Mouse (Mus musculus): ENCODE measurements around the gene Myh7b. TPM values are rescaled to one million over a fixed set of nuclear protein-coding genes. Genes with fewer than 3 reads are reported as not detected.
"Not testable (repeated sequence)": the region's sequence is repeated elsewhere in the genome, so short reads cannot be mapped to it uniquely, and the experiment has no call there.

Myh7b gene
- polyA plus RNA-seq, 1 experiment from 2014 or later, result 1.6 TPM

DNA sequence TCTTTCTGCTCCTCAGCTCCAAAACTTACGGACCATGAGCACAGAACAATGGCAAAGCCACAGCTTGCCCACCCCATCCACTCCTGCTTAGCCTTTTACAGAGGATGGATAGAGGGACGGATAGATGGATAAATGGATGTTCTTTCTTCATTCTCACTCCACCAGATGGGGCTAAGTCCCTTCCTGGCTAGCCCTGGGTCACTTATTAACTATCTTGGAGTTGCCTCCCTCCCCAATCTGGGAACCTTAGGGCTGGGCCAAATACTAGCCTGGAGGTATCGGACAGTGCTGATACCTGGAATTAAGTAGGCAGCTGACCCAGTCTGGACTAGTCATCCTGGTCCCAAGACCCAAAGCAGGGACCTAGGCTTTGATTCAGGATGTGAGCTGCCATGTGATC lies 7.3 kb upstream of the Myh7b start:
- WGBS (ENCODE audit: insufficient replicate concordance), result 70% methylated on average over 3 of the region's 3 CpGs
- no peaks in the 10 kb centered on the region for H3K27me3 ChIP-seq

DNA sequence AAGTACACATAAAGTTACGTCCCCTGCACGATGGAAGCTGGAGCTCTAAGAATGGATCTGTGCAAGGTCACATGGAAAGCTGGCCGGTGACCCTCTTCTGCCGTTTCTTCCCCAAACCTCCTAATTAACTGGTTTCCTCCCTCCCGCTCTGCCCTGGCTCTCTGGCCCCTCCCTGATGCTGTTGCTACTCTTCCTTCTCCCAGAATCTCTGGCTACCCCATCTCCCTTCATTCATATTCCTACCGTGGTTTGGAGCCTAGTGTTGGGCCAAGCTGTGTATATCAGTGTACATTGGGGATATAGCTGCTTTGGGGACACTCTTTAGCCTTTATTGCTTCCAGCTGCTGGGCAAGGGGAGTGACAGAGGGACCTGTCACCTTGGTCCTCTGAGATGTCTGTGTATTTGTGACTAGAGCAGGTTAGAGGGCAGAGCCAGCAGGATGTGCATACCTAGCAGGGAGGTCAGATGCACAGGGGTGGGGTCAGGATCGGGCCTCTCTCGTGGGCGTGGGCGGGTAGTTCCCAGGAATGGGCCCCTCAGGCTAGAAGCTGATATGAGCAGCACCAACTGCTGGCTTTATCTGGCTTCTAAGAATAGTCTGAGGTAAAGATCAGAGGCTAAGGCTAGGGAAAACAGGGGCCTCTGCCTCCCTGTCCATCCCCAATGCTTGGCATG lies 6.3 kb upstream of the Myh7b start:
- Histone ChIP-seq H3K4me1 (replicated peaks) (peaks cover 64% of the 10 kb centered on the region), H3K4me2 (peak overlapping the region; percentile 88), H3K9ac (peak overlapping the region; percentile 62), H3K9me3 (replicated peaks) (no peaks in the 10 kb centered on the region), H3K27me3 (no peaks in the 10 kb centered on the region), H3K4me3 (replicated peaks) (peak overlapping the region; percentile 48), H3K27ac (replicated peaks) (peak overlapping the region; percentile 99), H3K36me3 (replicated peaks) (no peaks in the 10 kb centered on the region)
- peak; percentile 98 for ATAC-seq (ENCODE audit: insufficient read depth)
- WGBS (ENCODE audit: insufficient replicate concordance), result 22% methylated on average over 10 of the region's 10 CpGs

More for the DNA sequence above, 7.3 kb upstream of the Myh7b start:
- Histone ChIP-seq H3K36me3 (replicated peaks) (no peaks in the 10 kb centered on the region), H3K9me3 (replicated peaks) (no peaks in the 10 kb centered on the region), H3K27ac (replicated peaks) (peak overlapping the region; percentile 99), H3K4me2 (peak overlapping the region; percentile 88), H3K4me3 (replicated peaks) (no peak overlapping the region), H3K9ac (peak overlapping the region; percentile 62; the same call in 1 of the 2 replicates), H3K4me1 (replicated peaks) (peaks cover 64% of the 10 kb centered on the region)
- no peak for ATAC-seq (ENCODE audit: insufficient read depth)

DNA sequence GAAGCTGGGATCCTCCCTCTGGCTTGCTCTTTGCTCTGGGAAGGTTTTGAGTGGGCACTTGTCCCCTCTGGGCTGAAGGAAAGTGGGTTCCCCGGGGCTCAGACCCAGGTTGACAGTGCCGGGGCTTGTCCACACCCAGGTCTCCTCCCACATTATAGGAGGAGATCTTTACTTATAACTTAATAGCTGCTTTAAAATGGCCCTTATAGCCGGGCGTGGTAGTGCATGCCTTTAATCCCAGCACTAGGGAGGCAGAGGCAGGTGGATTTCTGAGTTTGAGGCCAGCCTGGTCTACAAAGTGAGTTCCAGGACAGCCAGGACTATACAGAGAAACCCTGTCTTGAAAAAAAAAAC lies 5.8 kb upstream of the Myh7b start:
- Histone ChIP-seq H3K9ac (peak overlapping the region; percentile 62), H3K4me1 (replicated peaks) (peaks cover 64% of the 10 kb centered on the region), H3K4me3 (replicated peaks) (peak overlapping the region; percentile 48), H3K4me2 (peak overlapping the region; percentile 88), H3K27ac (replicated peaks) (peak overlapping the region; percentile 99)
- WGBS (ENCODE audit: insufficient replicate concordance), result 21% methylated on average over 4 of the region's 4 CpGs
- ATAC-seq (ENCODE audit: insufficient read depth), result peak; percentile 84
- H3K9me3 ChIP-seq (replicated peaks); H3K27me3 ChIP-seq; H3K36me3 ChIP-seq (replicated peaks): not testable (repeated sequence)

DNA sequence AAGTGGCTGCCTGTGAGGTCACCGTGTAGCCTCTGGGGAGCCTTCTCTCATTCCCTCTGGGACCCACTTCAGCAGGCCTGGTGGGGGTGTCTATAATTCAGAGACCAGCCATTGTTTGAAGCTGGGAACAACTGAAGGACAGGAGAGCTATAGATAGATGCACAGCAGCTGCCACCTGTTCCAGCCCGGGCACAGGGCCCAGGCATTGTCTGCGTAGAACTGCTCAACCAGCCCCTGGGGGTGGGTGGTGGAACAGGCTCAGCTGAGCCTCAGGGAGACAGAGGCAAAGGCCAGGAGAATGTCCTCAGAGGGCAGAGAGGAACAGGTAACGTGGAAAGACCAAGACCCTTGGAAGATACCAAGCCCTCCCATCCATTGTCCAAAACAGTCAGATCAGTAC lies 4.7 kb upstream of the Myh7b start:
- H3K9ac ChIP-seq, result peak overlapping the region; percentile 32
- H3K9me3 ChIP-seq (replicated peaks), result no peaks in the 10 kb centered on the region
- no peak for ATAC-seq (ENCODE audit: insufficient read depth)
- H3K4me3 ChIP-seq (replicated peaks), result no peak overlapping the region
- H3K36me3 ChIP-seq (replicated peaks), result no peaks in the 10 kb centered on the region
- peak overlapping the region; percentile 99 for H3K27ac ChIP-seq (replicated peaks)
- 75% methylated on average over 4 of the region's 4 CpGs for WGBS (ENCODE audit: insufficient replicate concordance)
- H3K4me1 ChIP-seq (replicated peaks), result peaks cover 73% of the 10 kb centered on the region
- no peaks in the 10 kb centered on the region for H3K27me3 ChIP-seq
- no peak overlapping the region for H3K4me2 ChIP-seq

DNA sequence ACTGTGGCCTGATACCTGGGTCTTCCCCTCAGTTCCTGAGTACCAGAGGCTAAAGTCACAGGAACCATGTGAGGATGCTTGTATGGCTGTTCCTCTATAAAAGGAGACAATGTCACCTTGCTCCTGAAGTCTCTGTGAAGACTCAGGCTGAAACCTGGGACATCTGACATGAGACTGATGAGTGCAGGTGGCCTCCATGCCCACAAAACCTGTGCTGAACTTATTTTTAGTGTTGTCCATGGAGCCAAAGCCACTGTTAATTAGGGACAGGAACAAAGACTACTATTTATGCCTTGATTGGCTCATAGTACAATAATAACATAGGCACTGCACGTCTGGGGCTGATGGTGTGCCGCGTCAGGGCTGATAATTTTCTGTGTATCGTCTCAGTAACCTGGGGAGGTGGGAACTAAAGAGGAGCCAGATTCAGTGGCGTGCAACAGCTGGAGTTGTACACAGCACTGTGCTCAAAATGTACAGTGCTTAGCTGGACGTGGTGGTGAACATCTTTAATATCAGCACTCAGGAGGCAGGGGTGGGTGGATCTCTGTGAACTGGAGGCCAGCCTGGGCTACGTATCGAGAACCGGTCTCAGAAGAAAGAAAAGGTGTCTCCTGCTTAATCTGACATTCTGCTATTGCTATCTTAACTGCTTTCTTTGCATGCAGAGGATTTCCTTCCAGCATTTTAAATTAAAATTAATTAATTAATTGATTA lies 980 bp downstream of the Myh7b start:
- Histone ChIP-seq H3K9me3 (replicated peaks) (no peaks in the 10 kb centered on the region), H3K4me3 (replicated peaks) (no peak overlapping the region), H3K4me2 (peak overlapping the region; percentile 84), H3K27ac (replicated peaks) (peak overlapping the region; percentile 90), H3K27me3 (no peaks in the 10 kb centered on the region), H3K9ac (peak overlapping the region; percentile 73), H3K4me1 (replicated peaks) (peaks cover 79% of the 10 kb centered on the region), H3K36me3 (replicated peaks) (no peaks in the 10 kb centered on the region)
- WGBS (ENCODE audit: insufficient replicate concordance), result 69% methylated on average over 9 of the region's 9 CpGs
- no peak for ATAC-seq (ENCODE audit: insufficient read depth)

DNA sequence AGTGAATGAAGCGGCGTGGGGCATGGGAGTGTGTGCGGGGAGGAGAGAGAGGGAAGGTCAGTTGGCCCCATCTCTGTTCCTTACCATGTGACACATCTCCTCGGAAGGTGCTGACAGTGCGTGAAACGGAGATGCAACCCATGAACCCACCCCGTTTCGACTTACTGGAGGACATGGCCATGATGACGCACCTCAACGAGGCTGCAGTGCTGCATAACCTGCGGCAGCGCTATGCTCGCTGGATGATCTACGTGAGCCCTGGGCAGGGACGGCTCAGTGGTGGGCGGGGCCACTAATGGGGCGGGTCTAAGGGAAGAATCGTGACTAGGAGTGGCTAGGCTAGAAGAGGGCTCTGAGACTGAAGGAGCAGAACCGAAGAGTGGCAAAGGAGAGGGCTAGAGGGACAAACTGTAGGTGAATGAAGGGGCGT lies 2.3 kb downstream of the Myh7b start:
- Histone ChIP-seq H3K9me3 (replicated peaks) (no peaks in the 10 kb centered on the region), H3K27me3 (0 out of 2 replicates have a peak, but pooled peaks cover 4% of the 10 kb centered on the region), H3K9ac (peak overlapping the region; percentile 73), H3K4me1 (replicated peaks) (peaks cover 78% of the 10 kb centered on the region), H3K36me3 (replicated peaks) (no peaks in the 10 kb centered on the region; the same call in 1 of the 2 replicates), H3K27ac (replicated peaks) (peak overlapping the region; percentile 90), H3K4me3 (replicated peaks) (peak overlapping the region; percentile 63), H3K4me2 (peak overlapping the region; percentile 84)
- ATAC-seq (ENCODE audit: insufficient read depth), result peak; percentile 99
- WGBS (ENCODE audit: insufficient replicate concordance), result 2% methylated on average over 20 of the region's 20 CpGs

DNA sequence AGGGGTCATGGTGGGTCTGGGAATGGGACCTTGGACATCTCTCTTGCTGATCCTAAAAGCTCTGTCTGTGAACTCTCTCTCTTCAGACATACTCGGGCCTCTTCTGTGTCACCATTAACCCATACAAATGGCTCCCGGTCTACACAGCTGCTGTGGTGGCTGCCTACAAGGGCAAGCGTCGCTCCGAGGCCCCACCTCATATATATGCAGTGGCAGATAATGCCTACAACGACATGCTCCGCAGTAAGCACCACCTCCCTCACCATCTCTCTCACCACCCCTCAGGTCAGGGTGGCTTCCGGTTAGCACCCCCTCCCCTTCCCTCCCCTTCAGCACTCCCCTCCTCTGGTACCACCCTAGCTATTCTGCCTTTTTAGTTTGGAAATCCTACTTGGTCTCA lies 2.9 kb downstream of the Myh7b start:
- Histone ChIP-seq H3K36me3 (replicated peaks) (no peaks in the 10 kb centered on the region; the same call in 1 of the 2 replicates), H3K9me3 (replicated peaks) (no peaks in the 10 kb centered on the region), H3K9ac (peak overlapping the region; percentile 61), H3K27ac (replicated peaks) (peak overlapping the region; percentile 90), H3K27me3 (0 out of 2 replicates have a peak, but pooled peaks cover 4% of the 10 kb centered on the region), H3K4me2 (peak overlapping the region; percentile 84), H3K4me1 (replicated peaks) (peaks cover 83% of the 10 kb centered on the region), H3K4me3 (replicated peaks) (peak overlapping the region; percentile 63)
- WGBS (ENCODE audit: insufficient replicate concordance), result 25% methylated on average over 8 of the region's 8 CpGs
- ATAC-seq (ENCODE audit: insufficient read depth), result peak; percentile 81

DNA sequence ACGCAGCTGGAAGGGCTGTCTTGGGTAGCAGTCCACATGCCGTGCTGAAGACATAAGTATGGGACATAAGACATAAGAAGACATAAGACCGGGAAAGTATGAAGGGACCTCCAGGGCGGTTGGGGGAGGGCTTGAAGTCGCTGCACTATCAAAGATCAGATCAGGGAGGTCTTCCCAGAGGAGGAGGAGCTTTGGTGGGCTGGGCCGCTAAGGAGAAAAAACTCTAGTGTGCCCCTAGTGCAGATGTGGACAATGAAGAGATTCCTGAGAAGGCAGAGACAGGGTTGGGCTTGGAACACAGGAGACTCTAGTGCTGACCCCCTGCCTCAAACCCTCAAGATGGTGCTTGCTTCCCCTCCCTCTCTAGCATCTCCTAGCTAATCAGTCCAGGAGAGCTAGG lies 6.0 kb downstream of the Myh7b start:
- 0 out of 2 replicates have a peak overlapping the region, but pooled peaks have one; percentile 11 for H3K9ac ChIP-seq
- no peaks in the 10 kb centered on the region for H3K9me3 ChIP-seq (replicated peaks)
- H3K4me3 ChIP-seq (replicated peaks), result no peak overlapping the region
- H3K4me1 ChIP-seq (replicated peaks), result peaks cover 87% of the 10 kb centered on the region
- 18% methylated on average over 6 of the region's 6 CpGs for WGBS (ENCODE audit: insufficient replicate concordance)
- H3K36me3 ChIP-seq (replicated peaks), result no peaks in the 10 kb centered on the region; the same call in 1 of the 2 replicates
- peak overlapping the region; percentile 39 for H3K4me2 ChIP-seq
- peak overlapping the region; percentile 60 for H3K27ac ChIP-seq (replicated peaks)
- no peak for ATAC-seq (ENCODE audit: insufficient read depth)
- H3K27me3 ChIP-seq, result peaks cover 13% of the 10 kb centered on the region; the same call in 1 of the 2 replicates

DNA sequence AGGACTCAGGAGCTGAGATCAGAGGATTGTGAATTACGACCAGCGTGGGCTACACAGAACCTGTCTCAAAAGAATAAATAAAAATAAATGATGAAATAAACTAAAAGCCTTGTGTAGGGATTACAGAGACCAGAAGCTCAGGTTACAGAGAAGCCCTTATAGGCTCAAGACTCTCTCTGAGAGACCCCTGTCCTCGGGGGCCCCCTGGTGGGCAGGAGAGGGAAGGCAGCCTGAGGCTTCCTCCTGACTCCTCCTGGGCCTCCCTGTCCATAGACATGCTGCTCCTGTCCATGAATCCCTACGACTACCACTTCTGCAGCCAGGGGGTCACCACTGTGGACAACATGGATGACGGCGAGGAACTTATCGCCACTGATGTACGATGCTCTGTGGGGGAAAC lies 8.8 kb downstream of the Myh7b start:
- H3K27ac ChIP-seq (replicated peaks), result peak overlapping the region; percentile 46

DNA sequence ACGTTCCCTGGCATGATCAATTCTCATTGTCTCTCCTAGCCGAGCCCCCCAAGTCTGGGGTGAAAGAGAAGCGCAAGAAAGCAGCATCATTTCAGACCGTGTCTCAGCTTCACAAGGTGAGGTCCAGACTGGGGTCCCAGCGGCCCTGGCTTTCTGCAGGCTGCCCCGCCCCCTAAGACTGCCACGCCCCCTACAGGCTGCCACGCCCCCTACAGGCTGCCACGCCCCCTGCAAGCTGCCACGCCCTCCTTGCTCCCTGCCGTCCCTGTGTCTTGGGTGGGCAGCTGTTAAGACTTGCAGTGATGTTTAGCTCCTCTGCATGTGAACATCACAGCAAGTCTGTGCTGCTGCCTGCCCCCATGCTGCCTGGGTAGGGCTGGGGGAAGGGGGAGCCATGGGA lies 11.6 kb downstream of the Myh7b start:
- Histone ChIP-seq H3K4me2 (no peak overlapping the region), H3K27ac (replicated peaks) (no peak overlapping the region), H3K9ac (no peak overlapping the region), H3K27me3 (peaks cover 36% of the 10 kb centered on the region), H3K9me3 (replicated peaks) (no peaks in the 10 kb centered on the region), H3K36me3 (replicated peaks) (no peaks in the 10 kb centered on the region; the same call in 1 of the 2 replicates), H3K4me3 (replicated peaks) (no peak overlapping the region), H3K4me1 (replicated peaks) (peaks cover 48% of the 10 kb centered on the region)
- 25% methylated on average over 11 of the region's 11 CpGs for WGBS (ENCODE audit: insufficient replicate concordance)
- ATAC-seq (ENCODE audit: insufficient read depth), result no peak

More for the DNA sequence above, 8.8 kb downstream of the Myh7b start:
- ATAC-seq (ENCODE audit: insufficient read depth), result peak; percentile 68
- H3K9ac ChIP-seq, result no peak overlapping the region
- peaks cover 72% of the 10 kb centered on the region for H3K4me1 ChIP-seq (replicated peaks)
- peaks cover 13% of the 10 kb centered on the region; the same call in 1 of the 2 replicates for H3K27me3 ChIP-seq
- H3K36me3 ChIP-seq (replicated peaks), result no peaks in the 10 kb centered on the region; the same call in 1 of the 2 replicates
- 18% methylated on average over 8 of the region's 8 CpGs for WGBS (ENCODE audit: insufficient replicate concordance)
- H3K9me3 ChIP-seq (replicated peaks), result no peaks in the 10 kb centered on the region
- H3K4me2 ChIP-seq, result no peak overlapping the region
- H3K4me3 ChIP-seq (replicated peaks), result no peak overlapping the region

DNA sequence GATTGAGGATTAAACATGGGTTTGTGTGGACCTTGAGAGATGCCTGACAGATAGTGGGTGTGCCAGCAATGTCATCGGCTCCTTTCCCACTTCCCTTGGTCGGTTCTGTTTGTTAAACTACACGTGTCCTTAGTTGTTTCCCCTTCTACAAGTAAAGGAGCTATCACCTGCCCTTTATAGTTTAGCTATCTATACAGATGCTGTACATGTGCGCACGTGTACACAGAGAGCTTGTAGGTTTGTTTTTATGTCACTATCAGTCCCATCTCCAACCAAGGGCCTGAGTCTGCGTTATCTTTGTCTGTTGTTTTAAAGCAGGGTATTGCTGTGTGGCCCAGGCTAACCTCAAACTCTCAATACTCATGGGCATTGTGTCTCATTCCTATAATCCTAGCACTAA lies 13.0 kb downstream of the Myh7b start:
- Histone ChIP-seq H3K36me3 (replicated peaks) (no peaks in the 10 kb centered on the region), H3K4me1 (replicated peaks) (peaks cover 37% of the 10 kb centered on the region), H3K4me2 (no peak overlapping the region), H3K9me3 (replicated peaks) (no peaks in the 10 kb centered on the region), H3K9ac (no peak overlapping the region), H3K4me3 (replicated peaks) (no peak overlapping the region), H3K27me3 (peaks cover 48% of the 10 kb centered on the region), H3K27ac (replicated peaks) (no peak overlapping the region)
- 58% methylated on average over 6 of the region's 6 CpGs for WGBS (ENCODE audit: insufficient replicate concordance)
- no peak for ATAC-seq (ENCODE audit: insufficient read depth)
